Mouse (Mus musculus): ENCODE results near the gene Trim28.

- TF ChIP-seq POLR2A (IDR thresholded peaks at IDR 0.05; ENCODE audit: extremely low read depth, insufficient read depth, low read length) (no peak), CTCF (IDR thresholded peaks at IDR 0.05; ENCODE audit: low read depth, low read length) (no peak)
These were observed 5.8 kb upstream of the Trim28 start for GRCm38 (mm10) chr7:12993148-12993547.

Measured in liver, adult 2 months (tissue).